Mouse (Mus musculus) 416B (cell line): ENCODE data around the gene Clcn5.

ENCODE experiments used
- DNase-seq: peaks from one replicate; pipeline ENCODE4 v3.0.0; 2011; ENCODE audit warnings: low read depth

Gene Clcn5

GRCm38 (mm10) chrX:7190816-7191215, 128.3 kb downstream of the Clcn5 start:
- no peak for DNase-seq

GRCm38 (mm10) chrX:7188311-7188807, 130.8 kb downstream of the Clcn5 start:
- DNase-seq, result peak; percentile 21

GRCm38 (mm10) chrX:7187455-7188310, 131.5 kb downstream of the Clcn5 start:
- DNase-seq, result peak; percentile 74

- DNase-seq, result no peak
Observed at GRCm38 (mm10) chrX:7170156-7170555, 149.0 kb downstream of the Clcn5 start.

GRCm38 (mm10) chrX:7168799-7169198, 150.4 kb downstream of the Clcn5 start:
- DNase-seq, result peak; percentile 8

DNA sequence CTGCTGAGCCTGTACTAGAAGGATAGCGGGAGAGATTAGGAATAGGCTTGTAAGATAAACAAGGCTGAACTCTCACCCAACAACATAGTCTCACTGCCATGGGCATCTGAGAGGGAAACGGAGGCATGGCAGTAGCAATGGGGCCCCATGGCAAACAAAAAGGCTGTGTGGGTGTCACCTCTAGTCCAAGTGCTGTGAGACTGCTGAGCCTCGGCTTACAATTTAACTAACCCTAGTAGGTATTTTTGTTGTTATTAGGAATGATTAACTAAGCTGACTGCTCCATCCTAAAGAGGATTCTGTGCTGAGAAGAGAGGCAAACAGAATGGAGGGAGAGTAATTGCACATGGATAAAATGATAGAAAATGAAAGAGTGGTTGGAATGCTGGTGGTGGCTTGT, 161.2 kb downstream of the Clcn5 start:
- no peak for DNase-seq

GRCm38 (mm10) chrX:7156026-7156732, 163.0 kb downstream of the Clcn5 start:
- DNase-seq, result no peak

DNA sequence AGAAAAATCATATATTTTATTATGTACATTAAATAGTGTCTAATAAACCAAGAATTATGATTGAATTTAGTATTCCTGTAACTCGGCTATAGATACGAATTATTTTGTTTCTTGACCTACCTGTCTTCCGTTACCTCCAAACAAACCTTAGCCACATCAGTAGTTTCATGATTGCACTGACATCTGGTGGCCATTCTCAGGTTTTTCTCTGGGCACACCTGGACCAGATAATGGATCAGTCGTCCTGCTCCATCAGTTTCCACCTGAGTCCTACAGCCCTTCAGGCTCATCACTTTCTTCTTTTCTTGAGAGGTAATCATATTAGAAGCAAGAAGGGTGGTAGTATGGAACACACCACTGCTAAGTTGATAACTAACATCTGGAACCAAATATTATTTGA, 169.0 kb downstream of the Clcn5 start:
- DNase-seq, result no peak

DNA sequence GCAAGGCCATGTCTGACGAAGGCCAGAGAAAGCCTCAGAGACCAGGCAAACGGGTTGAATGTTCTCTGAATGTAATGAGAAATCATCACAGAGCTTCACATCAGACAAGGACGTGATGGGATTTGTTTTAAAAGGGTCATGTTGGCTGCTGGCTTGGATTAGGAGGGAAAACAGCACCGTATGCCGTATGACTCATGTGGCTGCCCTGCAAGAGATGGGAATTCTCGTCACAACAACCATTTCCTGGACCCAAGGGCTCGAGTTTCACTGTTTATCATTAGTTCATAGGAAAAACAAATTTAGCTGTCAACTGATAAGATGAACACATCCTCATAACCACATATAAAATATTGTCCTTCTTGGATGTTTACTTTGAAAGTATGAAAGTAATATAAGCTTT, 173.0 kb downstream of the Clcn5 start:
- no peak for DNase-seq

DNA sequence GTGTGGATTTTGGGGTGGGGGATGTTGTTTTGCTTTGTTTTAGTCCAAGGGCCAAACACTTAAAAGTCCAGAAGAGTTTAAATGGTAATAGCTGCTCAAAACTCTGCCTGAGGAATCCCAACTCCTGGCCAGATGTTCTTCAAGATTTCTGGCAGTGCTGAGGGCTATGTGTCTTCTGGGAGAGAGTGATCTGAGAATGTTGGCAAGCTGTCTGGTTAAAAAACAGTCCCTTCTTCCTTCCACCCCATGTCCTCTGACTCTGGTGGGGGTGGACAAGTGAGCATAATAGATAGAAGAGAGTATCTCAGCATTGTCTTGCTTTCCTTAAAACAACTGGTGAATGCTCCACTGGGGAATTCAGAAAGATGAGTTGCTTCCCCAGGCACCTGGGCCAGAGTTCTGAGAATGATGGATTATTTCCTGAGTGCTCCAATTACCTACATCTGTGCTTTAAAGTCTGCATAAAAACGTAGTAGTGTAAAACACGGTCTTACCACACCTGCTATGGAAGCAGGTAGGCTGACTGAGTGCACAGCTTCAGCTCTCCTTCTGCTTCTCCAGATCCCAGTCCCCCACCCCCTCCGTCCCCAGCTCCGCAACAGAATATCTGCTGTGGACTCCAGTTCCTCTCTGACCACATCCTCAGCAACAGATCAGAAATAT, 197.4 kb downstream of the Clcn5 start:
- no peak for DNase-seq

DNA sequence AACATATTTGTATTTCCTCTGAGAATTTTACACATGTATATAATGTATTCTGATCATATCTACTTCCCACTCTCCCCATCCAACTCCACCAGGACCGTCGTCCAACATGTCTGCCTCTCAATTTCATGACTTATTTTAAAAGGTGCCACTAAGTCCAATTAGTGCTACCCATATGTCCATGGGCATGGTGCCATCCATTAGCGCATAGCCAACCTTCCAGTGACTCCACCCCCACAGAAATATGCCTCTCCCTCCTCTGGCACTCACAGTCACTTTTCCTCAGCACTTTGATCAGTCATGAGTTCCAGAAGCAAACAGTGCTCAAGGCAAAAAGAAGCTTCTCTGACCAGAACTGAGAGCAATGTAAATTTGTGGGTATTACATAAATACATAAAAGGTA, 204.3 kb downstream of the Clcn5 start:
- DNase-seq, result no peak
